Mouse (Mus musculus) large intestine, adult 2 months (tissue): ENCODE results near the gene Prrc2a. TPM values are rescaled to one million over a fixed set of nuclear protein-coding genes. Genes with fewer than 3 reads are reported as not detected.
A peak's percentile ranks its signal among the peaks of the same experiment; 100 is the strongest.

Experiments
- DNase-seq: peaks from one replicate; pipeline ENCODE4 v3.0.0-alpha.2; 2012; ENCODE audit warnings: low read depth, low spot score
- WGBS: fragments of 180-500 bp; shearing (Covaris S2); methylation state at CpG from one replicate; pipeline ENCODE4 v1.1.7; 2018; 5-methylcytosine and 5-hydroxymethylcytosine counted together
- polyA plus RNA-seq: library from polyadenylated mRNA; depleted of rRNA; stranded (reverse); fragments of >200 nt; gene quantifications from 2 replicates; pipeline ENCODE4 v1.2.3, GENCODE M21; 2012

Prrc2a gene
- polyA plus RNA-seq, 1 experiment = 272 TPM

DNA sequence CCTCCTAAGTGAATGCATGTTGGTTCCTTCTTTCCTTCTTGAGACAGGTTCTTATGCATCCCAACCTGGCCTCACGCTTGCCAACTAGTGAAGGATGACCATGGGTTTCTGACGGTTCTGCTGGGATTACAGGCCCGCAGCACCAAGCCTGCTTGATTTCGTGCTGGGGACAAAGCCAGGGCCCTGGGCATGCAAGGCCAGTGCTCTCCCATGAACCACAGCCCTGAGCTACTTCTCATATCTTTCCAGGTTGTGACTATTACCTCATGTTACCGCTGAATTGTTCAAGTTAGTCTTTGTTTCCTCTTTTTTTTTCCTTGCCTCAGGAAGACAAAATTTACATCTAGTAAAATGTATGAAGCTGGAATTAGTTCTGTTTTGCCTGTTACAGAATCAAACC is 28.2 kb upstream of the Prrc2a start:
- WGBS = 85% methylated on average over 5 of the region's 5 CpGs
- no peak for DNase-seq

GRCm38 (mm10) chr17:35191723-35192122 is 27.0 kb upstream of the Prrc2a start:
- no peak for DNase-seq
- WGBS = 62% methylated on average over 2 of the region's 2 CpGs

GRCm38 (mm10) chr17:35190096-35190495 is 25.4 kb upstream of the Prrc2a start:
- no peak for DNase-seq
- 74% methylated on average over 4 of the region's 4 CpGs for WGBS

- WGBS = 70% methylated on average over 1 of the region's 1 CpGs
- DNase-seq = no peak
These were observed 24.5 kb upstream of the Prrc2a start for GRCm38 (mm10) chr17:35189186-35189585.

DNA sequence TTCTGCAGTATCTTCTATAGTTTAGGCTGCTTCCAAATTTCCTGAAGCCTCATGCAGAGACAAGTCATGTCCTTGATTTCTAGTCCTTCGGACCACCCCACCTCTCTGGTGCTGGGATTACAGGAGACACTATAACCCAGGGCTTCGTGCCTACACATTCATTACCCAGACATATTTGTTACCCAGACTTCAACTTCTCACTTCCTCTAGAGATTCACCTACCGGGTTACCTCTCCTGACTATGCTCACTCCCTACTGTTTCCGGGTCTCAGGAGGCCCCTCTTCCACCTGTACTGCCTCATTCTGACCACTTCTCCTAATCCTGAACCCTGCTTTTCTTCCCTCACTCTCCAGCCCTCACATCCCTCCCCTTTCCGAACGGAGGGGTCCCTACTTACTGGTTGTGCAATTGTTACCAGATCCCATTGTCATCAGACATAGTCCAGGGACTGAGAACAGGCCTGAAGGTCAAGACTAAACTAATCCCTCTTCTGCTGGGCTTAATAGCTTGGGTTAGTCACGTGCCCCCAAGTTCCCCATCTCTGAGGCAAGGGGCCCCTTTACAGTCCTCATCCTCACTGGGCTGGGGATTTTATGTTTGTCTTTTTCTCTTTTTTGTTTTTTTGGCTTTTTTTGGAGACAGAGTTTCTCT is 23.4 kb upstream of the Prrc2a start, which contains the start of gene Lst1:
Lst1 (minus strand) TSS at position 481 of the 652 bp plus-strand sequence.
- DNase-seq = no peak
- WGBS = 71% methylated on average over 7 of the region's 7 CpGs

- WGBS = 70% methylated on average over 4 of the region's 4 CpGs
- DNase-seq = no peak
These were observed 22.6 kb upstream of the Prrc2a start for GRCm38 (mm10) chr17:35187345-35187744.

GRCm38 (mm10) chr17:35186681-35187080 is 22.0 kb upstream of the Prrc2a start:
- WGBS = 0% methylated on average over 4 of the region's 4 CpGs
- no peak for DNase-seq

- WGBS = 4% methylated on average over 18 of the region's 18 CpGs
- no peak for DNase-seq
These were observed 21.2 kb upstream of the Prrc2a start for GRCm38 (mm10) chr17:35185639-35186611.

DNA sequence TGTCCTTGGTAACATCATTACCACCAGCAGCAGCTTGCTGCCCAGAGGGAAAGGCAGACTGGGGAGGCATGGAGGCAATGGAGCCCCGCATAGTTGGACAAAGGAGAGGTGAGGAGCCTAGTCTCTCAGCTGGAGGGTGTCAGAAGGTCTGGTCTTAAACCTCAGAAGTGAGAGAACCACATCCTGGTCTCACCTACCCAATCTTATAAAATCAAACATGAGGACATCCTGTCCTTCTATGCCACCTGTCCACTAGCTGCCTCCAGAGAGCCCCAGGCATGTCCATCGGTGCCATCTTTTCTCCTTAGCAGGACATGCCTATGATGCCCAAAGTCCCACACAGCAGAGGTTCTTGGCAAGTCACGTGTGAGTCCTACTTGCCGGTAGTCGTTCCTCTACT is 15.4 kb upstream of the Prrc2a start:
- WGBS = 81% methylated on average over 5 of the region's 5 CpGs
- DNase-seq = no peak

GRCm38 (mm10) chr17:35178528-35178927 is 13.8 kb upstream of the Prrc2a start:
- 13% methylated on average over 5 of the region's 5 CpGs for WGBS
- no peak for DNase-seq

DNA sequence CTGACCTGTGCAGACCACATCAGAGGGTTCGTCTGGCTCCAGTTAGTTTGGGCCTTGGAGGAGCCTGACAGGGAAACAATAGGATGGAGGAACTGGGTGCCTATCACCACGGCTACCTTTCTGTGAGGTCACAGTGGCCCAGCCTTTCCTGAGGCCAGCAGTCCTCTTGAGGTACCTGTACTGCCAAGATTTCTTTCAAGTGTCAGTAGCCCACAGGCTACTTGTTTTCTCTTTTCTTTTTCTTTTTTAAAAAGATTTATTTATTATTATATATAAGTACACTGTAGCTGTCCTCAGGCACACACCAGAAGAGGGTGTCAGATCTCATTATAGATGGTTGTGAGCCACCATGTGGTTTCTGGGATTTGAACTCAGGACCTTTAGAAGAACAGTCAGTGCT is 11.3 kb upstream of the Prrc2a start, which contains the start of gene Aif1:
Aif1 (minus strand) TSS at position 101 of the 400 bp plus-strand sequence.
- DNase-seq = no peak
- 63% methylated on average over 2 of the region's 2 CpGs for WGBS

- WGBS = 76% methylated on average over 6 of the region's 6 CpGs
- DNase-seq = no peak
These were observed 10.7 kb upstream of the Prrc2a start for GRCm38 (mm10) chr17:35175382-35175781.

GRCm38 (mm10) chr17:35174201-35174977 is 9.7 kb upstream of the Prrc2a start:
- no peak for DNase-seq

DNA sequence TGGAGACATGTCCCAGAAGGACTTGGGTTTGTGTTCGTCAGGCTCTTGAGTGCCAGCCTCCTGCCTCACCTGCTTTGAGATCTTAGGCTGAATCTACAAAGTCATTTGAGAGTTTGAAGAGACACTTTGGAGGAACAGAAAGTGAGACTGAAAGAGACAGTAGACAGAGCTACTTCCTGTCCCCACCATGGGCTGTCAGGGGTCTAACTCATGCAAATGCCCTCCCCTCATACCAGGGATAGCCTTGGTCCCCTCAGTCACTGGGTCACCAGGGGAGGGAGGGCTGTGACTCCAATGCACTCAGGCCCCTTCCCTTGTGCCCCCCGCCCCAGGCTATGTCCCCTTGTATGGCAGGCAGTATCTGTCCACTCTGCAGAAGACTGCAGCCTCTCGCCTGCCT is 8.6 kb upstream of the Prrc2a start:
- DNase-seq = no peak
- 77% methylated on average over 3 of the region's 3 CpGs for WGBS

More at GRCm38 (mm10) chr17:35174201-35174977, 9.7 kb upstream of the Prrc2a start:
- 17% methylated on average over 8 of the region's 8 CpGs for WGBS

GRCm38 (mm10) chr17:35172445-35173234 is 7.9 kb upstream of the Prrc2a start:
- no peak for DNase-seq
- WGBS = 73% methylated on average over 11 of the region's 11 CpGs

DNA sequence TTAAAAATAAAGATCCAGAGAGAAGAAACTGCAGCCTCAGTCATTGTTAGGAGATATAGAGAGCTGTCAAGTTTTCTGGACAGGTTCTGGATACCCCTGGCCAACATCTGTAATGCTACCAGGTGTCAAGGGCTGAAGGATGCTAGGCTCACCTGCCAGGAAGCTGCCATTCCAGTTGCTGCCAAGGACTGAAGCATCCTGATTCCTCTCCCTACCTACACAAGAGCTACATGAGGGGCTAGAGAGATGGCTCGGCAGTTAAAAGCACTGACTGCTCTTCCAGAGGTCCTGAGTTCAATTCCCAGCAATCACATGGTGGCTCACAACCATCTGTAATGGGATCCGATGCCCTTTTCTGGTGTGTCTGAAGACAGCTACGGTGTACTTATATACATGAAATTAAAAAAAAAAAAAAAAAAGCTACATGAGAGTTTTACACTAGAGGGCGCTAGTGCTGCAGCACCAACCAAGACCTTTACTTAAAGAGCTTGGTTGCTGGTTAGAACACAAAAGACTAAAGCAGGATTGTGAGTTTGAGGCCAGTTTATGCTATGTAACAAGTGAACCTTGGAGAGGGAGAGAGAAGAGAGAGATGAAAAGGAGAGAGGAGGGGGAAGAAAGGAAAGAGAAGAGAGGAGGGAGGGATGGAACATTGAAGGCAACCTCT is 4.0 kb upstream of the Prrc2a start:
- DNase-seq = no peak
- 11% methylated on average over 4 of the region's 4 CpGs for WGBS

GRCm38 (mm10) chr17:35167794-35168193 is 3.1 kb upstream of the Prrc2a start:
- WGBS = 92% methylated on average over 7 of the region's 7 CpGs
- no peak for DNase-seq

DNA sequence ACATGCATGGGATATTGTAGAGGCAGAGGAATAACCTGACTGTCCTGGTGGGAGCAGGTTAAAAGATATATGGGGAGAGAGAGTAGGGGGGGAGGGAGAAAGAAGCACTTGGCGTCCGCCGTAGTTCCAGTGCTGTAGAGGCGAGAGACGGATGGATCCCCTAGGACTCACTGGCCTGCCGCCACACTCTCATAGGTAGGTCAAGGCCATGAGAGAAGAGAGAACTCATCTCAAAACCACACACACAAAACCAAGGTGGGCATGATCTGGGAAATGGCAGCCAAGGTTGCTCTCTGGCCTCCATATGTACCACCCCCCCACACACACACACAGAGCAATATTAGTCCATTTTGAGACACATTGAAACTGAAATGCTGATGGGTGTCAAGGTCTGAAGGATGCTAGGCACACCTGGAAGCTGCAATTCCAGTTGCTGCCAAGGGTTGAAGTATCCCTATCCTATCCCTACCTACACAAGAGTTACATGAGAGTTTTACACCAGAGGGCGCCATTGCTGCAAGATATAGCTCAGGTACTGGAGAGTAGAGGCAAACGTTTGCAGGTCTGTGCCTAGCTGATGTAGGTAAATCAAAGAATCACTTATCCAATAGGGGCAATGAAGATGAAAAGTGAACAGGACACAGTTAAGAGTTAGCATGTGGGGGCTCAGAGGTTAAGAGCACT is 1.8 kb upstream of the Prrc2a start:
- peak; percentile 87 for DNase-seq
- 71% methylated on average over 8 of the region's 8 CpGs for WGBS
